Mouse (Mus musculus) monocyte, adult 5-6 weeks (primary cell): Measurements from ENCODE around the gene Sdsl. TPM values are rescaled to one million over a fixed set of nuclear protein-coding genes. Genes with fewer than 3 reads are reported as not detected.

Experiments
- ATAC-seq: fragments of 153-309, 156-312 bp; replicated peaks from 2 replicates; pipeline ENCODE4 v1.8.0; 2017; ENCODE audit warnings: mild to moderate bottlenecking; ENCODE audit not compliant: low TSS enrichment, insufficient number of reproducible peaks, severe bottlenecking, poor library complexity, low FRiP score
- total RNA-seq: library from RNA; stranded (forward); fragments of 200-1000, 200-491, 200-594 nt; gene quantifications from 3 replicates; pipeline ENCODE4 v1.2.3, GENCODE M21; 2017

The Sdsl gene
- total RNA-seq, 1 experiment from 2014 or later: not detected

- ATAC-seq: no peak
Measured at GRCm38 (mm10) chr5:120465062-120465461, 7.5 kb downstream of the Sdsl start.

- ATAC-seq: no peak
Measured at GRCm38 (mm10) chr5:120464321-120464720, 8.3 kb downstream of the Sdsl start.

GRCm38 (mm10) chr5:120461902-120462301, 10.7 kb downstream of the Sdsl start:
- ATAC-seq: no peak

- no peak for ATAC-seq
Measured at GRCm38 (mm10) chr5:120459133-120459532, 13.5 kb downstream of the Sdsl start.

GRCm38 (mm10) chr5:120457628-120458027, 15.0 kb downstream of the Sdsl start:
- no peak for ATAC-seq

- ATAC-seq: no peak
Measured at GRCm38 (mm10) chr5:120456841-120457554, 15.6 kb downstream of the Sdsl start.

GRCm38 (mm10) chr5:120456253-120456652, 16.4 kb downstream of the Sdsl start:
- no peak for ATAC-seq

- ATAC-seq: no peak
Measured at GRCm38 (mm10) chr5:120454756-120455337, 17.8 kb downstream of the Sdsl start.

GRCm38 (mm10) chr5:120447305-120447704, 25.3 kb downstream of the Sdsl start:
- ATAC-seq: no peak

GRCm38 (mm10) chr5:120440733-120441132, 31.9 kb downstream of the Sdsl start:
- no peak for ATAC-seq

- ATAC-seq: no peak
Measured at GRCm38 (mm10) chr5:120439887-120440670, 32.5 kb downstream of the Sdsl start.

GRCm38 (mm10) chr5:120438991-120439710, 33.5 kb downstream of the Sdsl start:
- ATAC-seq: no peak

GRCm38 (mm10) chr5:120438469-120438868, 34.1 kb downstream of the Sdsl start:
- ATAC-seq: no peak

- no peak for ATAC-seq
Measured at GRCm38 (mm10) chr5:120437986-120438385, 34.6 kb downstream of the Sdsl start.

GRCm38 (mm10) chr5:120437539-120437938, 35.1 kb downstream of the Sdsl start:
- ATAC-seq: no peak

- no peak for ATAC-seq
Measured at GRCm38 (mm10) chr5:120436885-120437495, 35.6 kb downstream of the Sdsl start.

- ATAC-seq: no peak
Measured at GRCm38 (mm10) chr5:120435731-120436501, 36.7 kb downstream of the Sdsl start.
